Mouse (Mus musculus): ENCODE measurements at regions not wholly inside any gene's neighbourhood (a gene's known extent, or its start where the extent isn't known, plus 50 kb on each side); places are given as distances from the start of the nearest gene placed in this dataset.

- no peak overlapping the region for H3K9ac ChIP-seq (ENCODE audit: low read depth, low read length)
- H3K4me2 ChIP-seq (ENCODE audit: low read length): no peak overlapping the region
- no peak overlapping the region for H3K4me3 ChIP-seq (ENCODE audit: low read depth, low read length)
- ATAC-seq: no peak
- H3K36me3 ChIP-seq (ENCODE audit: control insufficient read depth, insufficient read depth, low read length): no peaks in the 10 kb centered on the region
- no peaks in the 10 kb centered on the region for H3K9me3 ChIP-seq (replicated peaks; ENCODE audit: control insufficient read depth, low read length, poor library complexity, severe bottlenecking)
- 88% methylated on average over 10 of the region's 10 CpGs for WGBS
- no peaks in the 10 kb centered on the region for H3K27me3 ChIP-seq (ENCODE audit: control insufficient read depth, insufficient read depth, low read depth, low read length)
- H3K4me1 ChIP-seq (ENCODE audit: control insufficient read depth, insufficient read depth, low read length): no peaks in the 10 kb centered on the region
- no peak overlapping the region for H3K27ac ChIP-seq (ENCODE audit: low read length)
Observed at GRCm38 (mm10) chr12:77045356-77045755, 83.4 kb upstream of the Max start.

- 75% methylated on average over 3 of the region's 4 CpGs for WGBS
- no peak overlapping the region for H3K9ac ChIP-seq (ENCODE audit: low read depth, low read length)
- no peak overlapping the region for H3K4me2 ChIP-seq (ENCODE audit: low read length)
- no peak for ATAC-seq
- no peaks in the 10 kb centered on the region for H3K4me1 ChIP-seq (ENCODE audit: control insufficient read depth, insufficient read depth, low read length)
- H3K36me3 ChIP-seq (ENCODE audit: control insufficient read depth, insufficient read depth, low read length): no peaks in the 10 kb centered on the region
- no peak overlapping the region for H3K27ac ChIP-seq (ENCODE audit: low read length)
- no peak overlapping the region for H3K4me3 ChIP-seq (ENCODE audit: low read depth, low read length)
- no peaks in the 10 kb centered on the region for H3K27me3 ChIP-seq (ENCODE audit: control insufficient read depth, insufficient read depth, low read depth, low read length)
- no peaks in the 10 kb centered on the region for H3K9me3 ChIP-seq (replicated peaks; ENCODE audit: control insufficient read depth, low read length, poor library complexity, severe bottlenecking)
Observed at GRCm38 (mm10) chr12:77042356-77042755, 80.4 kb upstream of the Max start.

- H3K36me3 ChIP-seq (ENCODE audit: control insufficient read depth, insufficient read depth, low read length): no peaks in the 10 kb centered on the region
- H3K4me3 ChIP-seq (ENCODE audit: low read depth, low read length): no peak overlapping the region
- H3K9me3 ChIP-seq (replicated peaks; ENCODE audit: control insufficient read depth, low read length, poor library complexity, severe bottlenecking): no peaks in the 10 kb centered on the region
- no peak overlapping the region for H3K4me2 ChIP-seq (ENCODE audit: low read length)
- H3K4me1 ChIP-seq (ENCODE audit: control insufficient read depth, insufficient read depth, low read length): no peaks in the 10 kb centered on the region
- no peak overlapping the region for H3K9ac ChIP-seq (ENCODE audit: low read depth, low read length)
- H3K27ac ChIP-seq (ENCODE audit: low read length): no peak overlapping the region
- no peak for ATAC-seq
- 27% methylated on average over 5 of the region's 5 CpGs for WGBS
- H3K27me3 ChIP-seq (ENCODE audit: control insufficient read depth, insufficient read depth, low read depth, low read length): no peaks in the 10 kb centered on the region
Observed at GRCm38 (mm10) chr12:77041141-77041540, 79.1 kb upstream of the Max start.

GRCm38 (mm10) chr12:77039953-77040305, 77.9 kb upstream of the Max start:
- H3K9ac ChIP-seq (ENCODE audit: low read depth, low read length): no peak overlapping the region
- 92% methylated on average over 4 of the region's 4 CpGs for WGBS
- no peak overlapping the region for H3K27ac ChIP-seq (ENCODE audit: low read length)
- H3K27me3 ChIP-seq (ENCODE audit: control insufficient read depth, insufficient read depth, low read depth, low read length): no peaks in the 10 kb centered on the region
- no peak overlapping the region for H3K4me2 ChIP-seq (ENCODE audit: low read length)
- H3K4me1 ChIP-seq (ENCODE audit: control insufficient read depth, insufficient read depth, low read length): no peaks in the 10 kb centered on the region
- no peak for ATAC-seq
- no peaks in the 10 kb centered on the region for H3K36me3 ChIP-seq (ENCODE audit: control insufficient read depth, insufficient read depth, low read length)
- H3K9me3 ChIP-seq (replicated peaks; ENCODE audit: control insufficient read depth, low read length, poor library complexity, severe bottlenecking): no peaks in the 10 kb centered on the region
- no peak overlapping the region for H3K4me3 ChIP-seq (ENCODE audit: low read depth, low read length)

- H3K9me3 ChIP-seq (replicated peaks; ENCODE audit: control insufficient read depth, low read length, poor library complexity, severe bottlenecking): no peaks in the 10 kb centered on the region
Observed at GRCm38 (mm10) chr12:77039295-77039952, 77.4 kb upstream of the Max start.

GRCm38 (mm10) chr12:77035676-77036075, 73.7 kb upstream of the Max start:
- 52% methylated on average over 2 of the region's 2 CpGs for WGBS
- H3K27ac ChIP-seq (ENCODE audit: low read length): no peak overlapping the region
- no peak for ATAC-seq

More at GRCm38 (mm10) chr12:77039295-77039952, 77.4 kb upstream of the Max start:
- no peaks in the 10 kb centered on the region for H3K4me1 ChIP-seq (ENCODE audit: control insufficient read depth, insufficient read depth, low read length)
- H3K27me3 ChIP-seq (ENCODE audit: control insufficient read depth, insufficient read depth, low read depth, low read length): no peaks in the 10 kb centered on the region
- no peak overlapping the region for H3K4me3 ChIP-seq (ENCODE audit: low read depth, low read length)
- H3K9ac ChIP-seq (ENCODE audit: low read depth, low read length): no peak overlapping the region
- no peak overlapping the region for H3K27ac ChIP-seq (ENCODE audit: low read length)
- H3K36me3 ChIP-seq (ENCODE audit: control insufficient read depth, insufficient read depth, low read length): no peaks in the 10 kb centered on the region
- 87% methylated on average over 17 of the region's 17 CpGs for WGBS
- no peak for ATAC-seq
- H3K4me2 ChIP-seq (ENCODE audit: low read length): no peak overlapping the region

GRCm38 (mm10) chr12:77031448-77031847, 69.4 kb upstream of the Max start:
- H3K4me2 ChIP-seq (ENCODE audit: low read length): no peak overlapping the region
- H3K36me3 ChIP-seq (ENCODE audit: control insufficient read depth, insufficient read depth, low read length): no peaks in the 10 kb centered on the region
- ATAC-seq: no peak
- H3K27me3 ChIP-seq (ENCODE audit: control insufficient read depth, insufficient read depth, low read depth, low read length): no peaks in the 10 kb centered on the region
- no peak overlapping the region for H3K27ac ChIP-seq (ENCODE audit: low read length)
- no peak overlapping the region for H3K9ac ChIP-seq (ENCODE audit: low read depth, low read length)
- H3K4me3 ChIP-seq (ENCODE audit: low read depth, low read length): no peak overlapping the region
- WGBS: 80% methylated on average over 1 of the region's 1 CpGs
- H3K9me3 ChIP-seq (replicated peaks; ENCODE audit: control insufficient read depth, low read length, poor library complexity, severe bottlenecking): no peaks in the 10 kb centered on the region
- H3K4me1 ChIP-seq (ENCODE audit: control insufficient read depth, insufficient read depth, low read length): no peaks in the 10 kb centered on the region

More at GRCm38 (mm10) chr12:77035676-77036075, 73.7 kb upstream of the Max start:
- Histone ChIP-seq H3K4me1 (ENCODE audit: control insufficient read depth, insufficient read depth, low read length) (no peaks in the 10 kb centered on the region), H3K9me3 (replicated peaks; ENCODE audit: control insufficient read depth, low read length, poor library complexity, severe bottlenecking) (no peaks in the 10 kb centered on the region), H3K9ac (ENCODE audit: low read depth, low read length) (no peak overlapping the region), H3K27me3 (ENCODE audit: control insufficient read depth, insufficient read depth, low read depth, low read length) (no peaks in the 10 kb centered on the region), H3K4me2 (ENCODE audit: low read length) (no peak overlapping the region), H3K4me3 (ENCODE audit: low read depth, low read length) (no peak overlapping the region), H3K36me3 (ENCODE audit: control insufficient read depth, insufficient read depth, low read length) (no peaks in the 10 kb centered on the region)

GRCm38 (mm10) chr12:77025431-77025879, 63.5 kb upstream of the Max start:
- H3K27ac ChIP-seq (ENCODE audit: low read length): no peak overlapping the region
- H3K27me3 ChIP-seq (ENCODE audit: control insufficient read depth, insufficient read depth, low read depth, low read length): no peaks in the 10 kb centered on the region
- H3K9me3 ChIP-seq (replicated peaks; ENCODE audit: control insufficient read depth, low read length, poor library complexity, severe bottlenecking): no peaks in the 10 kb centered on the region
- no peak overlapping the region for H3K4me2 ChIP-seq (ENCODE audit: low read length)
- H3K4me1 ChIP-seq (ENCODE audit: control insufficient read depth, insufficient read depth, low read length): peaks cover 2% of the 10 kb centered on the region; the same call in 1 of the 2 replicates
- ATAC-seq: no peak
- no peaks in the 10 kb centered on the region for H3K36me3 ChIP-seq (ENCODE audit: control insufficient read depth, insufficient read depth, low read length)
- no peak overlapping the region for H3K4me3 ChIP-seq (ENCODE audit: low read depth, low read length)
- no peak overlapping the region for H3K9ac ChIP-seq (ENCODE audit: low read depth, low read length)
- WGBS: 81% methylated on average over 7 of the region's 7 CpGs

- H3K27me3 ChIP-seq (ENCODE audit: control insufficient read depth, insufficient read depth, low read depth, low read length): no peaks in the 10 kb centered on the region
- H3K27ac ChIP-seq (ENCODE audit: low read length): no peak overlapping the region
- no peaks in the 10 kb centered on the region for H3K9me3 ChIP-seq (replicated peaks; ENCODE audit: control insufficient read depth, low read length, poor library complexity, severe bottlenecking)
- peaks cover 2% of the 10 kb centered on the region; the same call in 1 of the 2 replicates for H3K4me1 ChIP-seq (ENCODE audit: control insufficient read depth, insufficient read depth, low read length)
- no peaks in the 10 kb centered on the region for H3K36me3 ChIP-seq (ENCODE audit: control insufficient read depth, insufficient read depth, low read length)
- ATAC-seq: peak; percentile 43
- no peak overlapping the region for H3K4me2 ChIP-seq (ENCODE audit: low read length)
- no peak overlapping the region for H3K9ac ChIP-seq (ENCODE audit: low read depth, low read length)
- 28% methylated on average over 5 of the region's 5 CpGs for WGBS
- no peak overlapping the region for H3K4me3 ChIP-seq (ENCODE audit: low read depth, low read length)
Observed at GRCm38 (mm10) chr12:77022538-77022937, 60.5 kb upstream of the Max start.
